Mouse (Mus musculus): ENCODE measurements around the gene Peak1. TPM values are rescaled to one million over a fixed set of nuclear protein-coding genes. Genes with fewer than 3 reads are reported as not detected.

Gene Peak1
- polyA plus RNA-seq, 1 experiment = 5.5 TPM

DNA sequence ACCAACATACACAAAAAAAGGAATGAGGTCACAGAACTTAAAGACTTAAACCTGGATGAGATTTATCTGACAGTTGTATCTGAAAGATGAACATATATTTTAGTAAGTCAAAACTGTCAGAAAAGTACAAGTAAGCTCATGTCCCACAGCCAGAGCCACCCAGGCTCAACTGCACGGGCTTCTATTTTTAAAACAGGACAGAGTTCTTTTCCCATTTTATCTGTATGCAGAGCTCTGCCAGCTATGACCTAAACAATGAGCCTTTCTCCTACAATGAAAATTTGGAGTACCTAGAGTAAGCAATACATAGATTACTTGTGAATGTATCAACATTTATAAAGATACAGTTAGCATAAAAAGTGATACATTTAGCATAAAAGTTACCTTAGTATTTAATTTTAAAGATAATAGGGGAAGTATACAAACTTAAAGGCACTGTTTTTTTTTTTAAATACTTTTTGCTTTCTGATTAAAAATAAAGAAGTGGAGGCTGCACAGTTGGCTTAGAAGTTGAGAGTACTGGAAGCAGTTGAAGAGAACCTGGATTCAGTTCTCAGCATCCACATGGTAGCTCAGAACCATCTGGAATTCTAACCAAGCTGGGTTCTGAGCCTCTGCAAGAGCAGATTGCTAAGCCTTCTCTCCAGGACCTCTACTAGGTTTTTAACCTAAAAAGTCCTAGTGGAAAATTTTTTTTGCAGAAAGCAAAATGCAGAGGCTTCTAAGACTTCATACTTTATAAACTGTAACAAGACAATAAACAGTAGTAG lies 78.3 kb downstream of the Peak1 start:
- no peak overlapping the region for H3K27ac ChIP-seq (ENCODE audit: control insufficient read depth, insufficient read depth, low read depth, low read length)
- no peaks in the 10 kb centered on the region for H3K36me3 ChIP-seq (ENCODE audit: control insufficient read depth, insufficient read depth, low read length)
- H3K27me3 ChIP-seq (ENCODE audit: control insufficient read depth, insufficient read depth, low read length) = no peaks in the 10 kb centered on the region
- H3K4me1 ChIP-seq (ENCODE audit: control insufficient read depth, insufficient read depth, low read length) = no peaks in the 10 kb centered on the region
- no peak for TF ChIP-seq POLR2A (IDR thresholded peaks at IDR 0.05; ENCODE audit: control insufficient read depth, low read depth, low read length)
- TF ChIP-seq CTCF (IDR thresholded peaks at IDR 0.05; ENCODE audit: control insufficient read depth, insufficient read depth, insufficient replicate concordance, low read depth, low read length) = no peak
- no peak overlapping the region for H3K4me3 ChIP-seq (ENCODE audit: control insufficient read depth, low read depth, low read length)

DNA sequence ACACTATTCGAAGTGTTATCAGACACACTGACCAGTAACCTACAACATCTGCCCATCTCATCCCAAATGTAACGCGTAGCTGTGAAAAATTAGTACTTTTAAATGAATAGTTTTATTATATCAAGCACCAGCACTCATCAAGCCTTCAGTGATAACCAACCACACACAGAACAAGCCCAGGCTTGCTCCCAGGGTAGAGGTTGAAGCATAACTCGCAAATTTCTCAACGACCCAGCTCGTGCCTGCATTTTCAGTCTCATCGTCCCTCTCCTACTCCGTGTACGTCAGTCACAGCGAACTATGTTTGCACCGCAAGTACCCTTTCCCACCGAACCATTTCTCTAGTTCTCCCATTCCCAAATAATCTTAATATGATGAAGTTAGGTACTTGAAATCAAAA lies 83.5 kb downstream of the Peak1 start:
- no peak overlapping the region for H3K4me3 ChIP-seq (ENCODE audit: control insufficient read depth, low read depth, low read length)
- H3K27ac ChIP-seq (ENCODE audit: control insufficient read depth, insufficient read depth, low read depth, low read length) = no peak overlapping the region
- H3K36me3 ChIP-seq (ENCODE audit: control insufficient read depth, insufficient read depth, low read length) = no peaks in the 10 kb centered on the region
- H3K4me1 ChIP-seq (ENCODE audit: control insufficient read depth, insufficient read depth, low read length) = no peaks in the 10 kb centered on the region
- no peak for TF ChIP-seq POLR2A (IDR thresholded peaks at IDR 0.05; ENCODE audit: control insufficient read depth, low read depth, low read length)
- no peak for TF ChIP-seq CTCF (IDR thresholded peaks at IDR 0.05; ENCODE audit: control insufficient read depth, insufficient read depth, insufficient replicate concordance, low read depth, low read length)
- H3K27me3 ChIP-seq (ENCODE audit: control insufficient read depth, insufficient read depth, low read length) = no peaks in the 10 kb centered on the region

DNA sequence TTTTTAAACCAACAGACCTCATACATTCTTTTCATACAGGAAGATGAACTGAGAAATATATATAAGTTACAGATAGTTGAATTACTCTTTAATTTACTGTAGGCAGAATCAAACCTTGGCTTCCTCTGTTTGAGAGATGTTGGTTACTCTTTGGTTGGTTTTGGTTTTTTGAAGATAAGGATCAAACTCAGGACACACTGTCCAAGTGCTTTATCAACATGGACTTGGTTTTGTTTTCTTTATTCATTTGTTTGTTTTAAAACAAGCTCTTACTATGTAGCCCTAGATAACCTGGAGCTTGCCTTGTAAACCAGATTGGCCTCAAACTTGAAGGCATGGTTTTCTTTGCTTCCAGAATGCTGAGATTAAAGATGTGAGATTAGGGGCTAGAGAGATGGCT lies 85.1 kb downstream of the Peak1 start:
- H3K4me1 ChIP-seq (ENCODE audit: control insufficient read depth, insufficient read depth, low read length) = no peaks in the 10 kb centered on the region
- H3K4me3 ChIP-seq (ENCODE audit: control insufficient read depth, low read depth, low read length) = no peak overlapping the region
- no peak overlapping the region for H3K27ac ChIP-seq (ENCODE audit: control insufficient read depth, insufficient read depth, low read depth, low read length)
- H3K36me3 ChIP-seq (ENCODE audit: control insufficient read depth, insufficient read depth, low read length) = no peaks in the 10 kb centered on the region
- TF ChIP-seq CTCF (IDR thresholded peaks at IDR 0.05; ENCODE audit: control insufficient read depth, insufficient read depth, insufficient replicate concordance, low read depth, low read length) (no peak), POLR2A (IDR thresholded peaks at IDR 0.05; ENCODE audit: control insufficient read depth, low read depth, low read length) (no peak)
- H3K27me3 ChIP-seq (ENCODE audit: control insufficient read depth, insufficient read depth, low read length) = no peaks in the 10 kb centered on the region

DNA sequence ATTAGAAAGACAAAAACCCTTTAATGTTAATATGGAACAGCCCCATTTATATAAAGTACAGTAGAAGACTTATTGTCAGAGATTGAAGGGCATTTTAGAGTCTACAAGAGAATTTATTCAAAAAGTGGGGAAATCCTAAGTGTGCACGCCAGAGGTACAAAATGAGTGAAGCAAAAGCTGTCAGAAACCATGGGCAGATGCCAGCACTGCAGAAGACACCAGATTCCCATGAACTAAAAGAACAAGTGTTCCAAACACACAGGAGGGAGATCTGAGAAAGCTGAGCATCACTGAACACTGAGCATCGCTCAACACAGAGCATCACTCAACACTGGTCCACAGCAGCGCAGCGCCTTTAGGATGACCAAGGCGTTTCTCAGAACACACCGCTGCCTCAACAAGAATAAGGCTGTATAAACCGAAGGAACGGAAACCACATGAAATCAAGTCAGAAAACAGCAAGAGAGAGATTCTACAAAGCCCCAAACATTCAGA lies 91.3 kb downstream of the Peak1 start:
- no peak for TF ChIP-seq CTCF (IDR thresholded peaks at IDR 0.05; ENCODE audit: control insufficient read depth, insufficient read depth, insufficient replicate concordance, low read depth, low read length)
- TF ChIP-seq POLR2A (IDR thresholded peaks at IDR 0.05; ENCODE audit: control insufficient read depth, low read depth, low read length) = no peak
- Histone ChIP-seq H3K4me3 (ENCODE audit: control insufficient read depth, low read depth, low read length) (no peak overlapping the region), H3K27ac (ENCODE audit: control insufficient read depth, insufficient read depth, low read depth, low read length) (no peak overlapping the region), H3K4me1 (ENCODE audit: control insufficient read depth, insufficient read depth, low read length) (no peaks in the 10 kb centered on the region), H3K27me3 (ENCODE audit: control insufficient read depth, insufficient read depth, low read length) (no peaks in the 10 kb centered on the region), H3K36me3 (ENCODE audit: control insufficient read depth, insufficient read depth, low read length) (no peaks in the 10 kb centered on the region)

DNA sequence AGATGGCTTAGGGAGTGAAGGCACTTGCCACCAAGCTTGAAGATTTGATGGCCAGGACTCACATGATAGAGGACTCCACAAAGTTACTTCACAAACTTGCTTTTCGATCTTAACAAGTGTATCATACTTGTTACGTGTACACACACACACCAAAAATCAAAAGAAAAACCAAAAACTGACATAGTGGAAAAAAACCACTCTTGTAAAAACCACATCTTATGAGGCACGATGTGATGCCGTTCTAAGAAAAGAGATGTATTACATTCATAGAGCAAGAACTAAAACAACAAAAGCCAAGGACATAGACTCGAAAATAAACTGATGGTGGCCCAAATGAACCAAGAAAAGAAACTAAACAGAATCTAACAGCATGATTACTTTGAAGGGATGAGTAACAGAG lies 92.1 kb downstream of the Peak1 start:
- no peaks in the 10 kb centered on the region for H3K4me1 ChIP-seq (ENCODE audit: control insufficient read depth, insufficient read depth, low read length)
- H3K27ac ChIP-seq (ENCODE audit: control insufficient read depth, insufficient read depth, low read depth, low read length) = no peak overlapping the region
- H3K27me3 ChIP-seq (ENCODE audit: control insufficient read depth, insufficient read depth, low read length) = no peaks in the 10 kb centered on the region
- TF ChIP-seq CTCF (IDR thresholded peaks at IDR 0.05; ENCODE audit: control insufficient read depth, insufficient read depth, insufficient replicate concordance, low read depth, low read length) (no peak), POLR2A (IDR thresholded peaks at IDR 0.05; ENCODE audit: control insufficient read depth, low read depth, low read length) (no peak)
- no peaks in the 10 kb centered on the region for H3K36me3 ChIP-seq (ENCODE audit: control insufficient read depth, insufficient read depth, low read length)
- H3K4me3 ChIP-seq (ENCODE audit: control insufficient read depth, low read depth, low read length) = no peak overlapping the region

DNA sequence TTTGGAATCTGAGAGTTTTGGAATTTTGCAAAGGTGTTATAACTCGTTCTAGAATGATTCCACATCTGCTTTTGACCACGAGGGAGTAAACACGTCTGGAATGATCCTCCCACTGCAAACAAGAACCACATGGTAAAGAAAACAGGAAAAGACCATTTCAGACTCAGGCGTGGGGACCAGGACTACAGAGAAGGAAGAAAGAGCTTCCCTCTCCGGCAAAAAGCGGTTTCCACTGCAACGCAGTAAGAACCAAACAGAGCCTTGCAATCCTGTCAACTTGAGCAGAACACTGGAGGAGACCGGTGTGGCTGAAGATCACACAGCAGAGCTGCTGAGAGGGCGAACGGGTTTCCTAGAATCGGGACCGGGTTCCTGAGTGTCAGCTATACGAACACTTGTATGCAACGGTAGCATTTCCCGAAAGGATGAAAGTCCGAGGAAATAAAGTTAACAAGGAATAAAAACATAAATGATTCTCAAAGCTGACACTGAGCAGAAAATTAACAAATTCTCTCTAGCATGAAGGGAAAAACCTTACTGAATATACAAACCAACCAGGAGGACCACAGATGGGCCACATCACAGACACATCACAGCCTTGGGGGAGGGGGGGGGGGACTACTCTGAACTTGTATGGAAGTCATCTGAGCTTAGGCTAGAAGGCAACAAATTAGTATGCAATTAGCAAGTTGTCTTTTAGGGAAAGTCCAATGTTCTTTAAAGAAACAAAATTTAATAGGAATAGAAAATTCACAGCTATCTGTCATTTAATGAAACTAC lies 93.1 kb downstream of the Peak1 start:
- no peak overlapping the region for H3K27ac ChIP-seq (ENCODE audit: control insufficient read depth, insufficient read depth, low read depth, low read length)
- H3K36me3 ChIP-seq (ENCODE audit: control insufficient read depth, insufficient read depth, low read length) = no peaks in the 10 kb centered on the region
- H3K4me3 ChIP-seq (ENCODE audit: control insufficient read depth, low read depth, low read length) = no peak overlapping the region
- no peaks in the 10 kb centered on the region for H3K27me3 ChIP-seq (ENCODE audit: control insufficient read depth, insufficient read depth, low read length)
- no peak for TF ChIP-seq CTCF (IDR thresholded peaks at IDR 0.05; ENCODE audit: control insufficient read depth, insufficient read depth, insufficient replicate concordance, low read depth, low read length)
- no peaks in the 10 kb centered on the region for H3K4me1 ChIP-seq (ENCODE audit: control insufficient read depth, insufficient read depth, low read length)

DNA sequence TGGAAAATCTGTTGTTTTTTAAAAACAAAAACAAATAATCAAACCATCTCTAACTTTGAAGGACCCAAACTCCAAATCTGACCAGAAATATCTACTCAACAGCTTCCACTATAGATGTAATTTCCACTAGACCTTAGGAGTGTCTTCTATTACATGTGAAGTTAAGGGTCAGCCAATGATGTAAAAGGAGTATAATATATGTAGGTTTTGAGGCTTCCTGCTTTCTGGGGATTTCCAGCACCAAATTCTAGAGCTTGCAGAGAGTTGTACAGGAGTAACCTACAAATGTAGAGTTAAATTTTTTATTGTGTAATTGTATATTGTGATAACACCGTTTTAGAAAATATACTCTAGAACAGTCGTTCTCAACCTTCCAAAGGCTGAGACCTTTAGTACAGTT lies 96.6 kb downstream of the Peak1 start:
- TF ChIP-seq CTCF (IDR thresholded peaks at IDR 0.05; ENCODE audit: control insufficient read depth, insufficient read depth, insufficient replicate concordance, low read depth, low read length) = no peak
- TF ChIP-seq POLR2A (IDR thresholded peaks at IDR 0.05; ENCODE audit: control insufficient read depth, low read depth, low read length) = no peak
- no peaks in the 10 kb centered on the region for H3K36me3 ChIP-seq (ENCODE audit: control insufficient read depth, insufficient read depth, low read length)
- no peak overlapping the region for H3K27ac ChIP-seq (ENCODE audit: control insufficient read depth, insufficient read depth, low read depth, low read length)
- H3K27me3 ChIP-seq (ENCODE audit: control insufficient read depth, insufficient read depth, low read length) = no peaks in the 10 kb centered on the region
- H3K4me1 ChIP-seq (ENCODE audit: control insufficient read depth, insufficient read depth, low read length) = no peaks in the 10 kb centered on the region
- no peak overlapping the region for H3K4me3 ChIP-seq (ENCODE audit: control insufficient read depth, low read depth, low read length)

All from testis, adult 2 months (tissue).